Mouse (Mus musculus): ENCODE results near the gene Adrb1. TPM values are rescaled to one million over a fixed set of nuclear protein-coding genes. Genes with fewer than 3 reads are reported as not detected.
"Not testable (repeated sequence)": the region's sequence is repeated elsewhere in the genome, so short reads cannot be mapped to it uniquely, and the experiment has no call there.

Gene Adrb1
- polyA plus RNA-seq, 1 experiment from 2014 or later, result 0.52 TPM

GRCm38 (mm10) chr19:56778532-56778931 lies 56.5 kb downstream of the Adrb1 start:
- Histone ChIP-seq H3K4me1 (peaks cover 23% of the 10 kb centered on the region), H3K27me3 (peaks cover 50% of the 10 kb centered on the region)
- H3K27ac ChIP-seq; H3K4me2 ChIP-seq; H3K9ac ChIP-seq; ATAC-seq (ENCODE audit: low FRiP score); H3K36me3 ChIP-seq (replicated peaks); H3K9me3 ChIP-seq; H3K4me3 ChIP-seq (replicated peaks): not testable (repeated sequence)
- WGBS, result 91% methylated on average over 7 of the region's 7 CpGs

Other genes with a start within 250 kb of the Adrb1 start
- 16.3 and 17.8 TPM in 2 replicates for gene Dclre1a, start 174.0 kb upstream of the Adrb1 start, polyA plus RNA-seq (2016; fragmentation: Nextera tagmentation; extraction: Ambion mirVana)
- gene Nhlrc2, start 173.9 kb upstream of the Adrb1 start, polyA plus RNA-seq (2016; fragmentation: Nextera tagmentation; extraction: Ambion mirVana), result 17.7 and 18.1 TPM in 2 replicates
- 25.8 and 25.9 TPM in 2 replicates for gene Ccdc186, start 100.0 kb downstream of the Adrb1 start, polyA plus RNA-seq (2016; fragmentation: Nextera tagmentation; extraction: Ambion mirVana)
- gene Tdrd1, start 104.0 kb downstream of the Adrb1 start, polyA plus RNA-seq (2016; fragmentation: Nextera tagmentation; extraction: Ambion mirVana), result 0.27 and 0.32 TPM in 2 replicates
- 1.5 and 1.6 TPM in 2 replicates for gene Vwa2, start 152.1 kb downstream of the Adrb1 start, polyA plus RNA-seq (2016; fragmentation: Nextera tagmentation; extraction: Ambion mirVana)